Mouse (Mus musculus): ENCODE data around the gene Tex101.
"Not testable (repeated sequence)": the region's sequence is repeated elsewhere in the genome, so short reads cannot be mapped to it uniquely, and the experiment has no call there.

The Tex101 gene

GRCm38 (mm10) chr7:24630116-24630880 is 46.2 kb downstream of the Tex101 start:
- DNase-seq = no peak

DNA sequence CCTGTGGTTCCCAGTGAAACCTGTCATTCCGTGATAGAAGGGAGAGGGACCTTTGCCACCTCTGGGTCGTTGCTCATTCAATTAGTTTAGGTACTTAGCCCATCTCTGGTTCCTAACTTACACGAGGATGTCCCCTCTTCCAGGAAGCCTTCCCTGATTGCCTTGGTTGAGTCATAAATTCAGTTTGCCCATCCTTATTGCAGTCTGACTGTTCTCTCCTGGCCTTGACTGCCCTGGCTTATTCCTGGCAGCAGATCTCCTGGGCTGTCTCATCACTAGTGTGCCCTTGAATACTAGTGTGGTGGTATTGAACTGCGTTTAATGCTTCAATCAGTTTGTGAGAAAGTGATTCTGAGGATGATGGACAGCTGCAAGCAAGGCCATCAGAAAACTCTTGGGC is 46.8 kb downstream of the Tex101 start:
- no peak for DNase-seq

- peak; percentile 92 for DNase-seq
Observed at GRCm38 (mm10) chr7:24628685-24629610, 47.5 kb downstream of the Tex101 start.

GRCm38 (mm10) chr7:24622967-24623366 is 53.5 kb downstream of the Tex101 start:
- DNase-seq = peak; percentile 11

GRCm38 (mm10) chr7:24621193-24621592 is 55.3 kb downstream of the Tex101 start:
- peak; percentile 15 for DNase-seq

DNA sequence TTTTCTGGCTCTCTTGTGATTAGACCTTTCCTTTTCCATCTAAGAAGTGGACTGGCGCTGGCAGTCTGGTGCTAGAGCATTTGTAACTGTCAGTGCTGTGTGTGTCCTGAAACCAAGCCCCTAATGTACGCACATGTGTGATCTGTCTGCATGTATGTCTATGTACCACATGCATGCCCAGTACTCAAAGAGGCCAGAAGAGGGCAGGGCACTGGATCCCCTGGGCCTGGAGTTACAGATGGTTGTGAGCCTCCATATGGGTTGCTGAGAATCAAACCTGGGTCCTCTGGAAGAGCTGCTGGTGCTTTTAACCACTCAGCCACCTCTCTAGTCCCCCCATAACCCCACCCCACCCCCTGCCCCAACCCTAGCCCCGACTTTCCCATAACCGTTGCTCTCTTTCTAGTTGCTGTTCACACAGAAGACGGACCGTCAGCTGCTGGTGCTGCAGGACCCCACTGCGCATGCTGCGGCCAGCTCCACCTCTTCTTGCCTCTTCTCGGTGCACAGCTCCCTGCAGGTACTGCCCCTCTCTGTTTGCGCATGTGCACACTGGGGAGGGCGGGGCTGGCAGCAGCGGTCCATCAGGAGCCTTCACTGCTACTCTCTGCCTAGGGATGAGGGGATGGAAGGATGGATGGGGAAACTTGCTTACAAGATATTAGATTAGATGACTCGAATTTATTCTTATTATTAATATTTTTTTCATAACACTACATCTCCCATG is 56.6 kb downstream of the Tex101 start:
- DNase-seq = peak; percentile 11

DNA sequence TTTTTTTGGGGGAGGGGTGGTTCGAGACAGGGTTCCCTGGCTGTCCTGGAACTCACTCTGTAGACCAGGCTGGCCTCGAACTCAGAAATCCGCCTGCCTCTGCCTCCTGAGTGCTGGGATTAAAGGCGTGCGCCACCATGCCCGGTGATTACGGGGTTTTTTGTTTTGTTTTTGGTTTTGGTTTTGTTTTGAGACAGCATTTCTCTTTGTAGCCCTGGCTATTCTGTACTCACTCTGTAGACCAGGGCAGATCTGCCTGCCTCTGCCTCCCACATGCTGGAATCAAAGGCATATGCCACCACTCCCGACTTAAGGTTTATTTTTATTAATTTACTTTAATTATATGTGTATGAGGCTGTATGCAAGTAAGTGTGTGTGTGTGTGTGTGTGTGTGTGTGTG is 58.1 kb downstream of the Tex101 start:
- DNase-seq = not testable (repeated sequence)

Measured in thymus, postnatal 4 days (tissue).